Mouse (Mus musculus): ENCODE results near the gene Ackr1.
A peak's percentile ranks its signal among the peaks of the same experiment; 100 is the strongest.
"Not testable (repeated sequence)": the region's sequence is repeated elsewhere in the genome, so short reads cannot be mapped to it uniquely, and the experiment has no call there.

Gene Ackr1

GRCm38 (mm10) chr1:173349192-173349591 is 15.6 kb upstream of the Ackr1 start:
- DNase-seq (ENCODE audit: low read depth, low spot score), result no peak

- peak; percentile 71 for DNase-seq (ENCODE audit: low read depth, low spot score)
These were observed 15.0 kb upstream of the Ackr1 start for GRCm38 (mm10) chr1:173348527-173348926.

- DNase-seq (ENCODE audit: low read depth, low spot score), result no peak
These were observed 11.6 kb upstream of the Ackr1 start for GRCm38 (mm10) chr1:173345112-173345511.

GRCm38 (mm10) chr1:173343934-173344333 is 10.4 kb upstream of the Ackr1 start:
- no peak for DNase-seq (ENCODE audit: low read depth, low spot score)

GRCm38 (mm10) chr1:173342425-173342824 is 8.9 kb upstream of the Ackr1 start:
- no peak for DNase-seq (ENCODE audit: low read depth, low spot score)

GRCm38 (mm10) chr1:173339543-173339942 is 6.0 kb upstream of the Ackr1 start:
- peak; percentile 77 for DNase-seq (ENCODE audit: low read depth, low spot score)

- DNase-seq (ENCODE audit: low read depth, low spot score), result no peak
These were observed 3.5 kb upstream of the Ackr1 start for GRCm38 (mm10) chr1:173337008-173337407.

GRCm38 (mm10) chr1:173335903-173336302 is 2.4 kb upstream of the Ackr1 start:
- no peak for DNase-seq (ENCODE audit: low read depth, low spot score)

GRCm38 (mm10) chr1:173332418-173332817 is 1.1 kb downstream of the Ackr1 start:
- DNase-seq (ENCODE audit: low read depth, low spot score), result no peak

GRCm38 (mm10) chr1:173329743-173330142 is 3.8 kb downstream of the Ackr1 start:
- no peak for DNase-seq (ENCODE audit: low read depth, low spot score)

GRCm38 (mm10) chr1:173329185-173329584 is 4.4 kb downstream of the Ackr1 start:
- no peak for DNase-seq (ENCODE audit: low read depth, low spot score)

- DNase-seq (ENCODE audit: low read depth, low spot score), result no peak
These were observed 5.1 kb downstream of the Ackr1 start for GRCm38 (mm10) chr1:173328446-173328845.

- DNase-seq (ENCODE audit: low read depth, low spot score), result no peak
These were observed 7.0 kb downstream of the Ackr1 start for GRCm38 (mm10) chr1:173326552-173326951.

GRCm38 (mm10) chr1:173325395-173325794 is 8.2 kb downstream of the Ackr1 start:
- no peak for DNase-seq (ENCODE audit: low read depth, low spot score)

GRCm38 (mm10) chr1:173324961-173325360 is 8.6 kb downstream of the Ackr1 start:
- no peak for DNase-seq (ENCODE audit: low read depth, low spot score)

GRCm38 (mm10) chr1:173323839-173324585 is 9.5 kb downstream of the Ackr1 start:
- DNase-seq (ENCODE audit: low read depth, low spot score), result peak; percentile 50

- no peak for DNase-seq (ENCODE audit: low read depth, low spot score)
These were observed 11.3 kb downstream of the Ackr1 start for GRCm38 (mm10) chr1:173322249-173322627.

GRCm38 (mm10) chr1:173321593-173322248 is 11.8 kb downstream of the Ackr1 start:
- peak; percentile 84 for DNase-seq (ENCODE audit: low read depth, low spot score)

- no peak for DNase-seq (ENCODE audit: low read depth, low spot score)
These were observed 15.5 kb downstream of the Ackr1 start for GRCm38 (mm10) chr1:173317925-173318477.

- DNase-seq (ENCODE audit: low read depth, low spot score), result no peak
These were observed 17.8 kb downstream of the Ackr1 start for GRCm38 (mm10) chr1:173315725-173316124.

GRCm38 (mm10) chr1:173313535-173314050 is 20.0 kb downstream of the Ackr1 start:
- not testable (repeated sequence) for DNase-seq (ENCODE audit: low read depth, low spot score)

- DNase-seq (ENCODE audit: low read depth, low spot score), result not testable (repeated sequence)
These were observed 30.8 kb downstream of the Ackr1 start for GRCm38 (mm10) chr1:173302795-173303194.

Measured in ZHBTc4 (cell line).